Mouse (Mus musculus): ENCODE measurements around the gene Psma5.
A peak's percentile ranks its signal among the peaks of the same experiment; 100 is the strongest.
"Not testable (repeated sequence)": the region's sequence is repeated elsewhere in the genome, so short reads cannot be mapped to it uniquely, and the experiment has no call there.

Gene Psma5

GRCm38 (mm10) chr3:108256719-108257637 lies at the start of gene Psma5:
Gene Psma5, plus strand, starts transcription at chr3:108256926.
- peak; percentile 98 for DNase-seq (ENCODE audit: extremely low read depth, insufficient read length, low spot score)

- DNase-seq (ENCODE audit: extremely low read depth, insufficient read length, low spot score) = no peak
These were observed 47.7 kb upstream of the Psma5 start for GRCm38 (mm10) chr3:108209001-108209400.

GRCm38 (mm10) chr3:108209536-108209935 lies 47.2 kb upstream of the Psma5 start:
- no peak for DNase-seq (ENCODE audit: extremely low read depth, insufficient read length, low spot score)

- DNase-seq (ENCODE audit: extremely low read depth, insufficient read length, low spot score) = peak; percentile 94
These were observed 46.6 kb upstream of the Psma5 start for GRCm38 (mm10) chr3:108209946-108210770.

- no peak for DNase-seq (ENCODE audit: extremely low read depth, insufficient read length, low spot score)
These were observed 46.0 kb upstream of the Psma5 start, which contains the start of gene Atxn7l2 for GRCm38 (mm10) chr3:108210771-108211139. Gene Atxn7l2, minus strand, starts transcription at chr3:108210934.

- DNase-seq (ENCODE audit: extremely low read depth, insufficient read length, low spot score) = no peak
These were observed 44.9 kb upstream of the Psma5 start for GRCm38 (mm10) chr3:108211845-108212244.

- DNase-seq (ENCODE audit: extremely low read depth, insufficient read length, low spot score) = no peak
These were observed 44.3 kb upstream of the Psma5 start for GRCm38 (mm10) chr3:108212406-108212805.

GRCm38 (mm10) chr3:108214734-108215133 lies 42.0 kb upstream of the Psma5 start:
- no peak for DNase-seq (ENCODE audit: extremely low read depth, insufficient read length, low spot score)

GRCm38 (mm10) chr3:108220661-108221060 lies 36.1 kb upstream of the Psma5 start:
- DNase-seq (ENCODE audit: extremely low read depth, insufficient read length, low spot score) = no peak

GRCm38 (mm10) chr3:108225711-108226557 lies 30.8 kb upstream of the Psma5 start:
- DNase-seq (ENCODE audit: extremely low read depth, insufficient read length, low spot score) = no peak

GRCm38 (mm10) chr3:108226558-108227350 lies 30.0 kb upstream of the Psma5 start, which contains the start of gene Sypl2:
Gene Sypl2, minus strand, starts transcription at chr3:108226648.
- no peak for DNase-seq (ENCODE audit: extremely low read depth, insufficient read length, low spot score)

- DNase-seq (ENCODE audit: extremely low read depth, insufficient read length, low spot score) = no peak
These were observed 29.2 kb upstream of the Psma5 start for GRCm38 (mm10) chr3:108227521-108227920.

GRCm38 (mm10) chr3:108231646-108232045 lies 25.1 kb upstream of the Psma5 start:
- DNase-seq (ENCODE audit: extremely low read depth, insufficient read length, low spot score) = no peak

GRCm38 (mm10) chr3:108237474-108238102 lies 19.1 kb upstream of the Psma5 start:
- not testable (repeated sequence) for DNase-seq (ENCODE audit: extremely low read depth, insufficient read length, low spot score)

GRCm38 (mm10) chr3:108241243-108241839 lies 15.4 kb upstream of the Psma5 start:
- no peak for DNase-seq (ENCODE audit: extremely low read depth, insufficient read length, low spot score)

GRCm38 (mm10) chr3:108246857-108247256 lies 9.9 kb upstream of the Psma5 start:
- no peak for DNase-seq (ENCODE audit: extremely low read depth, insufficient read length, low spot score)

- no peak for DNase-seq (ENCODE audit: extremely low read depth, insufficient read length, low spot score)
These were observed 1.2 kb downstream of the Psma5 start for GRCm38 (mm10) chr3:108257831-108258500.

- DNase-seq (ENCODE audit: extremely low read depth, insufficient read length, low spot score) = no peak
These were observed 2.6 kb downstream of the Psma5 start for GRCm38 (mm10) chr3:108259319-108259718.

Data from 3134 (cell line).